ENCODE assay signal across 8 mouse cellular contexts in the genomic region with DNA sequence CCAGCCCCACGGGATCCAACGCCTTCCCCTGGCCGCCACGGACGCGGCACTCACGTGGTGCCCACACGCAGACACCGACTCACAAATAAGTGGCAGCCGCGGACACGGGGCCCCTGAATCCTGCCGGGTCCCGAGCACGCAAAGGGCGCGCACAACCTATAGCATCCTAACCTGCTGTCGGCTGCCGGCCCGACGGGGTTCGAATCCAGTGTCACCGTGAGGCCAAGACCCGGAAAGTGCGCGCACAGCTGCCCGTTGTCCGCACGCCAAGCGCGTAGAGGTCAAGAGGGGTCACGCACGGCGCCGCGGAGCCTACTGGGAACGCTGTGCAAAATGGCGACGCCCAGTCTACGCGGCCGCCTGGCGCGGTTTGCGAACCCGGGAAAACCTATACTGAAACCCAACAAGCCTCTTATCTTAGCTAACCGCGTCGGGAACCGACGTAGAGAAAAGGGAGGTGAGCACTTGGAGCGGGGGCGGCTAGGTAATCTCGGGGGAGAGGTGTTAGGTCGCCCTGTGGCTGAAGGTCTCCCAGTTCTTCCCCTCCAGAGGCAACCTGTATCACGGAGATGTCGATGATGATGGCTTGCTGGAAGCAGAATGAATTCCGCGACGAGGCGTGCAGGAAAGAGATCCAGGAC. TPM values are rescaled to one million over a fixed set of nuclear protein-coding genes. Genes with fewer than 3 reads are reported as not detected.
DNase-seq lines count a peak whose midpoint lies in the region; ATAC-seq and TF ChIP-seq lines count a peak whose summit lies in the region.

A gene (plus strand): TSS at position 266 of the 641 bp plus-strand sequence.

- H3K27ac ChIP-seq in lung, embryonic 16.5 days (ENCODE audit: low read length), result peak within 1 kb of the TSS; percentile 78
- peak within 1 kb of the TSS; percentile 47; the same call in 1 of the 2 replicates for H3K27ac ChIP-seq in thymus, adult 2 months (ENCODE audit: control insufficient read depth, insufficient read depth, low read length)

- H3K4me3 ChIP-seq in lung, embryonic 16.5 days (ENCODE audit: low read length), result peak within 1 kb of the TSS; percentile 83
- H3K4me3 ChIP-seq in thymus, adult 2 months (ENCODE audit: control insufficient read depth, insufficient read depth, low read length), result peak within 1 kb of the TSS; percentile 95

- TF ChIP-seq POLR2A in thymus, adult 2 months (IDR thresholded peaks at IDR 0.05; ENCODE audit: control insufficient read depth, extremely low read depth, insufficient read depth, low read length, poor library complexity), result peak; percentile 82; the same call in 1 of the 2 replicates

- H3K36me3 ChIP-seq in lung, embryonic 16.5 days (ENCODE audit: control insufficient read depth, insufficient read depth, low read length), result peaks cover 3% of the 10 kb centered on the region; the same call in 1 of the 2 replicates
- H3K36me3 ChIP-seq in thymus, adult 2 months (ENCODE audit: control insufficient read depth, insufficient read depth, low read length), result no peaks in the 10 kb centered on the region

- peaks cover 23% of the 10 kb centered on the region for H3K4me1 ChIP-seq in lung, embryonic 16.5 days (replicated peaks; ENCODE audit: control insufficient read depth, insufficient read depth, low read length)
- H3K4me1 ChIP-seq in thymus, adult 2 months (replicated peaks; ENCODE audit: control insufficient read depth, insufficient read depth, low read length), result no peaks in the 10 kb centered on the region

- H3K9me3 ChIP-seq in lung, embryonic 16.5 days (ENCODE audit: control insufficient read depth, low read length), result no peaks in the 10 kb centered on the region

- H3K9ac ChIP-seq in lung, embryonic 16.5 days (ENCODE audit: low read length), result peak within 1 kb of the TSS; percentile 83

- DNase-seq in MN1 (ENCODE audit: low spot score), result peak; percentile 82
- DNase-seq in cerebellum, adult 9-10 months, result peak; percentile 90
- DNase-seq in layer of hippocampus, adult 9-10 months (ENCODE audit: low spot score), result peak; percentile 83
- DNase-seq in ovary, adult 18-20 months (ENCODE audit: low spot score), result peak; percentile 76
- DNase-seq in thymus, adult 2 months, result peak; percentile 86

- WGBS in lung, embryonic 16.5 days, result under 1% methylated on average over 61 of the region's 61 CpGs
- under 1% methylated on average over 61 of the region's 61 CpGs for WGBS in thymus, adult 2 months

- ATAC-seq in frontal cortex, adult (ENCODE audit: low TSS enrichment), result peak; percentile 56
- peak; percentile 71 to 81 for ATAC-seq in hematopoietic stem cell, adult 5-6 weeks (replicated peaks in 1 of 2; ENCODE audit: insufficient read depth in 1 of 2, low FRiP score in 2 of 2, low TSS enrichment in 1 of 2, low read depth in 1 of 2, poor library complexity in 2 of 2, severe bottlenecking in 2 of 2)
- ATAC-seq in lung, embryonic 16.5 days (ENCODE audit: low read depth), result peak; percentile 75

- peak within 1 kb of the TSS; percentile 70 for H3K4me2 ChIP-seq in lung, embryonic 16.5 days (ENCODE audit: low read depth, low read length)

- H3K27me3 ChIP-seq in lung, embryonic 16.5 days (ENCODE audit: control insufficient read depth, insufficient read depth, low read depth, low read length), result no peaks in the 10 kb centered on the region
- H3K27me3 ChIP-seq in thymus, adult 2 months (ENCODE audit: control insufficient read depth, insufficient read depth, low read length), result no peaks in the 10 kb centered on the region

- no peak for TF ChIP-seq CTCF in thymus, adult 2 months (IDR thresholded peaks at IDR 0.05; ENCODE audit: borderline replicate concordance, control insufficient read depth, extremely low read depth, insufficient read depth, low read length, poor library complexity)

RNA-seq across cellular contexts. Expression of the gene that starts here (rescaled TPM):
- 48.1 and 79.0 TPM in 2 replicates for total RNA-seq in hematopoietic stem cell, adult 5-6 weeks (2017)
- polyA plus RNA-seq in lung, embryonic 16.5 days (2015; fragmentation: Nextera tagmentation; extraction: Ambion mirVana), result 191 and 192 TPM in 2 replicates
- polyA plus RNA-seq in thymus, adult 2 months (2012; rRNA removed), result 33.5 and 39.5 TPM in 2 replicates

Comparison
In these comparisons a context has a peak if more than half of its experiments do, and no peak if none do; other contexts are left out.
1. Peak in every context shown above with its lines: DNase-seq, ATAC-seq, H3K4me3 ChIP-seq and H3K27ac ChIP-seq.